Mouse (Mus musculus): ENCODE measurements at regions not wholly inside any gene's neighbourhood (a gene's known extent, or its start where the extent isn't known, plus 50 kb on each side); places are given as distances from the start of the nearest gene placed in this dataset.

- DNase-seq = no peak
These were observed 61.6 kb downstream of the Skor1 start for GRCm38 (mm10) chr9:63087195-63087594.

- DNase-seq = no peak
These were observed 62.1 kb downstream of the Skor1 start for GRCm38 (mm10) chr9:63086671-63087070.

- DNase-seq = no peak
These were observed 65.9 kb downstream of the Skor1 start for GRCm38 (mm10) chr9:63082830-63083229.

GRCm38 (mm10) chr9:63082311-63082710 is 66.5 kb downstream of the Skor1 start:
- no peak for DNase-seq

- DNase-seq = no peak
These were observed 68.4 kb downstream of the Skor1 start for GRCm38 (mm10) chr9:63080406-63080805.

- no peak for DNase-seq
These were observed 73.5 kb downstream of the Skor1 start for GRCm38 (mm10) chr9:63075252-63075651.

- DNase-seq = no peak
These were observed 74.0 kb downstream of the Skor1 start for GRCm38 (mm10) chr9:63074803-63075202.

GRCm38 (mm10) chr9:63074023-63074750 is 74.6 kb downstream of the Skor1 start:
- no peak for DNase-seq

GRCm38 (mm10) chr9:63071032-63071431 is 77.7 kb downstream of the Skor1 start:
- DNase-seq = no peak

- DNase-seq = no peak
These were observed 78.8 kb downstream of the Skor1 start for GRCm38 (mm10) chr9:63069919-63070318.

GRCm38 (mm10) chr9:63067054-63067406 is 79.3 kb upstream of the Pias1 start:
- DNase-seq = no peak

GRCm38 (mm10) chr9:63066384-63067053 is 78.8 kb upstream of the Pias1 start:
- DNase-seq = no peak

- no peak for DNase-seq
These were observed 75.8 kb upstream of the Pias1 start for GRCm38 (mm10) chr9:63063525-63063924.

GRCm38 (mm10) chr9:63060740-63061139 is 73.0 kb upstream of the Pias1 start:
- DNase-seq = no peak

- DNase-seq = peak; percentile 23
These were observed 71.6 kb upstream of the Pias1 start for GRCm38 (mm10) chr9:63059234-63059842.

- DNase-seq = peak; percentile 9
These were observed 70.9 kb upstream of the Pias1 start for GRCm38 (mm10) chr9:63058506-63059233.

- DNase-seq = no peak
These were observed 69.1 kb upstream of the Pias1 start for GRCm38 (mm10) chr9:63056695-63057349.

- DNase-seq = no peak
These were observed 64.5 kb upstream of the Pias1 start for GRCm38 (mm10) chr9:63052181-63052580.

GRCm38 (mm10) chr9:63051631-63052030 is 63.9 kb upstream of the Pias1 start:
- no peak for DNase-seq

- DNase-seq = no peak
These were observed 61.6 kb upstream of the Pias1 start for GRCm38 (mm10) chr9:63049290-63049689.

GRCm38 (mm10) chr9:63046981-63047380 is 59.3 kb upstream of the Pias1 start:
- no peak for DNase-seq

GRCm38 (mm10) chr9:63045531-63045930 is 57.8 kb upstream of the Pias1 start:
- DNase-seq = no peak

Data from gastrocnemius, postnatal 10 days (tissue).